Mouse (Mus musculus) lung, postnatal 25 days (tissue): ENCODE measurements around the gene Ncf2.

Experiments used
- DNase-seq: peaks from one replicate; pipeline ENCODE4 v3.0.0; 2022; ENCODE audit warnings: low spot score

Ncf2 gene

GRCm38 (mm10) chr1:152831619-152832018, 31.6 kb downstream of the Ncf2 start:
- no peak for DNase-seq

GRCm38 (mm10) chr1:152832316-152832715, 32.3 kb downstream of the Ncf2 start:
- DNase-seq, result no peak

- DNase-seq, result no peak
These were observed 35.1 kb downstream of the Ncf2 start for GRCm38 (mm10) chr1:152835061-152835460.

- DNase-seq, result no peak
These were observed 38.2 kb downstream of the Ncf2 start for GRCm38 (mm10) chr1:152838026-152838702.

GRCm38 (mm10) chr1:152838841-152839240, 38.8 kb downstream of the Ncf2 start:
- no peak for DNase-seq

- DNase-seq, result no peak
These were observed 40.3 kb downstream of the Ncf2 start for GRCm38 (mm10) chr1:152840343-152840742.

- no peak for DNase-seq
These were observed 41.1 kb downstream of the Ncf2 start for GRCm38 (mm10) chr1:152841057-152841456.

- no peak for DNase-seq
These were observed 44.6 kb downstream of the Ncf2 start for GRCm38 (mm10) chr1:152844634-152845033.

- no peak for DNase-seq
These were observed 45.3 kb downstream of the Ncf2 start for GRCm38 (mm10) chr1:152845211-152845730.

- no peak for DNase-seq
These were observed 46.9 kb downstream of the Ncf2 start for GRCm38 (mm10) chr1:152846856-152847255.

GRCm38 (mm10) chr1:152869901-152870300, 69.9 kb downstream of the Ncf2 start:
- DNase-seq, result no peak

GRCm38 (mm10) chr1:152871031-152871430, 71.0 kb downstream of the Ncf2 start:
- no peak for DNase-seq
